Mouse (Mus musculus) CH12.LX (cell line): ENCODE data around the gene Arl6ip4. TPM values are rescaled to one million over a fixed set of nuclear protein-coding genes. Genes with fewer than 3 reads are reported as not detected.

ENCODE experiments used
- DNase-seq: peaks from one replicate; pipeline ENCODE4 v3.0.0-alpha.2; 2013; ENCODE audit errors: extremely low read depth
- H3K27ac ChIP-seq: 2 replicates; pipeline ENCODE4 v1.5.1; 2012; ENCODE audit warnings: low read depth, mild to moderate bottlenecking, control low read depth, moderate library complexity; ENCODE audit not compliant: insufficient read depth
- H3K27me3 ChIP-seq: replicated peaks from 2 replicates; pipeline ENCODE3; 2012; ENCODE audit warnings: inconsistent platforms
- H3K36me3 ChIP-seq, 2 experiments: replicated peaks in 1 of 2; 2 replicates each; pipeline versions ENCODE3 to v1.6.1; 2012; ENCODE audit warnings: inconsistent platforms in 1 of 2, low read length in 1 of 2, mild to moderate bottlenecking in 1 of 2, mixed read lengths in 1 of 2, moderate library complexity in 1 of 2; ENCODE audit not compliant: control insufficient read depth in 1 of 2, insufficient read depth in 1 of 2
- H3K4me1 ChIP-seq, 2 experiments: 2 replicates each; pipeline ENCODE4 v1.6.1; 2012; ENCODE audit warnings: inconsistent platforms in 1 of 2, moderate library complexity in 1 of 2; ENCODE audit not compliant: insufficient read depth in 2 of 2, control insufficient read depth in 1 of 2
- H3K4me2 ChIP-seq: 2 replicates; pipeline ENCODE4 v1.6.1; 2012; ENCODE audit warnings: low read depth, mild to moderate bottlenecking, control low read depth; ENCODE audit not compliant: poor library complexity, insufficient read depth, severe bottlenecking
- H3K4me3 ChIP-seq, 3 experiments: fragments of 150-350 bp in 1 of 3; sonication (generic) in 1 of 3; replicated peaks in 1 of 3; 2 replicates each; pipeline versions ENCODE3 to v1.5.1; 2011 to 2012; ENCODE audit warnings: low read depth in 2 of 3, low read length in 2 of 3, mild to moderate bottlenecking in 2 of 3, moderate library complexity in 2 of 3, control low read depth in 1 of 3, improper control_type of control experiment in 1 of 3, inconsistent platforms in 1 of 3, mixed read lengths in 1 of 3; ENCODE audit not compliant: poor library complexity in 1 of 3
- H3K79me2 ChIP-seq: replicated peaks from 2 replicates; pipeline ENCODE4 v1.6.1; 2012; ENCODE audit warnings: mild to moderate bottlenecking, moderate library complexity; ENCODE audit not compliant: control insufficient read depth, poor library complexity, insufficient read depth, severe bottlenecking; ENCODE audit errors: extremely low read depth
- H3K9ac ChIP-seq: 2 replicates; pipeline ENCODE4 v1.6.1; 2012; ENCODE audit warnings: low read depth, mild to moderate bottlenecking, control low read depth, moderate library complexity; ENCODE audit not compliant: insufficient read depth
- H3K9me3 ChIP-seq: replicated peaks from 2 replicates; pipeline ENCODE3; 2012; ENCODE audit warnings: low read length, inconsistent platforms, mixed read lengths
- BHLHE40 ChIP-seq: IDR thresholded peaks from 2 replicates; pipeline ENCODE4 v1.6.1; 2011; ENCODE audit warnings: mild to moderate bottlenecking, low read depth, low read length, improper control_type of control experiment
- CHD1 ChIP-seq: IDR thresholded peaks from 2 replicates; pipeline ENCODE4 v1.6.1; 2012; ENCODE audit warnings: low read depth, low read length, improper control_type of control experiment, inconsistent platforms
- CTCF ChIP-seq, 2 experiments: IDR thresholded peaks in 1 of 2; conservative IDR thresholded peaks in 1 of 2; 2 replicates each; pipeline ENCODE4 v1.5.1; 2011 to 2012; ENCODE audit warnings: low read depth in 2 of 2, low read length in 2 of 2, improper control_type of control experiment in 1 of 2, inconsistent platforms in 1 of 2, mild to moderate bottlenecking in 1 of 2, moderate library complexity in 1 of 2
- E2F4 ChIP-seq: IDR thresholded peaks from 2 replicates; pipeline ENCODE4 v1.6.1; 2011; ENCODE audit warnings: low read depth, low read length, improper control_type of control experiment; ENCODE audit not compliant: insufficient replicate concordance
- ELF1 ChIP-seq: IDR thresholded peaks from 2 replicates; pipeline ENCODE4 v1.6.1; 2014; ENCODE audit warnings: low read depth, mild to moderate bottlenecking, inconsistent platforms, low read length, improper control_type of control experiment
- EP300 ChIP-seq: IDR thresholded peaks from 2 replicates; pipeline ENCODE4 v1.6.1; 2011; ENCODE audit warnings: low read length, improper control_type of control experiment
- ETS1 ChIP-seq: conservative IDR thresholded peaks from 2 replicates; pipeline ENCODE4 v1.6.1; 2012; ENCODE audit warnings: low read depth, mild to moderate bottlenecking, inconsistent platforms, low read length, improper control_type of control experiment, moderate library complexity
- IRF4 ChIP-seq: IDR thresholded peaks from 2 replicates; pipeline ENCODE4 v1.6.1; 2014; ENCODE audit warnings: low read depth, mild to moderate bottlenecking, inconsistent platforms, low read length, improper control_type of control experiment
- JUND ChIP-seq: conservative IDR thresholded peaks from 2 replicates; pipeline ENCODE4 v1.6.1; 2011; ENCODE audit warnings: low read depth, low read length, improper control_type of control experiment
- MAFK ChIP-seq: IDR thresholded peaks from 2 replicates; pipeline ENCODE4 v1.6.1; 2011; ENCODE audit warnings: low read length, improper control_type of control experiment; ENCODE audit not compliant: insufficient replicate concordance
- MEF2A ChIP-seq: IDR thresholded peaks from 2 replicates; pipeline ENCODE4 v1.6.1; 2014; ENCODE audit warnings: low read depth, mild to moderate bottlenecking, inconsistent platforms, low read length, improper control_type of control experiment, borderline replicate concordance
- MYC ChIP-seq: IDR thresholded peaks from 2 replicates; pipeline ENCODE4 v1.6.1; 2011; ENCODE audit warnings: low read depth, mild to moderate bottlenecking, improper control_type of control experiment, low read length
- NELFE ChIP-seq: IDR thresholded peaks from 2 replicates; pipeline ENCODE4 v1.6.1; 2011; ENCODE audit warnings: low read depth, low read length, improper control_type of control experiment
- NRF1 ChIP-seq: IDR thresholded peaks from 2 replicates; pipeline ENCODE4 v1.6.1; 2014; ENCODE audit warnings: low read depth, mild to moderate bottlenecking, inconsistent platforms, low read length, improper control_type of control experiment, moderate library complexity
- PAX5 ChIP-seq: IDR thresholded peaks from 2 replicates; pipeline ENCODE4 v1.6.1; 2012; ENCODE audit warnings: low read length, inconsistent platforms, mixed read lengths
- POLR2AphosphoS2 ChIP-seq: IDR thresholded peaks from 2 replicates; pipeline ENCODE4 v1.6.1; 2011; ENCODE audit warnings: low read depth, low read length, improper control_type of control experiment
- RAD21 ChIP-seq: IDR thresholded peaks from 2 replicates; pipeline ENCODE4 v1.6.1; 2011; ENCODE audit warnings: low read depth, mild to moderate bottlenecking, low read length, improper control_type of control experiment, moderate library complexity
- RCOR1 ChIP-seq: conservative IDR thresholded peaks from 2 replicates; pipeline ENCODE4 v1.6.1; 2012; ENCODE audit warnings: low read depth, mild to moderate bottlenecking, inconsistent platforms, low read length, improper control_type of control experiment
- SIN3A ChIP-seq: IDR thresholded peaks from 2 replicates; pipeline ENCODE4 v1.6.1; 2012; ENCODE audit warnings: low read length, improper control_type of control experiment, inconsistent platforms
- TBP ChIP-seq: conservative IDR thresholded peaks from 2 replicates; pipeline ENCODE4 v1.6.1; 2011; ENCODE audit warnings: low read depth, low read length, improper control_type of control experiment
- TCF12 ChIP-seq: IDR thresholded peaks from 2 replicates; pipeline ENCODE4 v1.6.1; 2014; ENCODE audit warnings: low read depth, mild to moderate bottlenecking, inconsistent platforms, low read length, improper control_type of control experiment
- UBTF ChIP-seq: IDR thresholded peaks from 2 replicates; pipeline ENCODE4 v1.6.1; 2012; ENCODE audit warnings: low read depth, mild to moderate bottlenecking, inconsistent platforms, low read length, improper control_type of control experiment, moderate library complexity
- USF1 ChIP-seq: IDR thresholded peaks from 2 replicates; pipeline ENCODE4 v1.6.1; 2014; ENCODE audit warnings: low read depth, mild to moderate bottlenecking, inconsistent platforms, low read length, improper control_type of control experiment
- USF2 ChIP-seq: conservative IDR thresholded peaks from 2 replicates; pipeline ENCODE4 v1.6.1; 2011; ENCODE audit warnings: low read depth, low read length, improper control_type of control experiment
- ZC3H11A ChIP-seq: IDR thresholded peaks from 2 replicates; pipeline ENCODE4 v1.6.1; 2012; ENCODE audit warnings: low read depth, mild to moderate bottlenecking, inconsistent platforms, low read length, improper control_type of control experiment
- ZKSCAN1 ChIP-seq: IDR thresholded peaks from 2 replicates; pipeline ENCODE4 v1.6.1; 2012; ENCODE audit warnings: low read depth, inconsistent platforms, low read length, improper control_type of control experiment, borderline replicate concordance
- ZMIZ1 ChIP-seq: IDR thresholded peaks from 2 replicates; pipeline ENCODE4 v1.6.1; 2012; ENCODE audit warnings: low read depth, mild to moderate bottlenecking, inconsistent platforms, low read length, improper control_type of control experiment
- dilution Hi-C: fragments of 300-500 bp; cut with MboI; formaldehyde crosslinking; loops from 2 replicates; pipeline ENCODE4 v1.14.3; 2020; ENCODE audit warnings: low sequenced_read_pairs; ENCODE audit not compliant: extremely low pct_unique_long_range_greater_than_20kb, extremely low pct_ligation_motif_present
- in situ Hi-C: fragments of 300-500 bp; cut with MboI; formaldehyde crosslinking; loops from 3 replicates; pipeline ENCODE4 v1.14.3; 2019; ENCODE audit warnings: low sequenced_read_pairs, low pct_ligation_motif_present, low pct_unique_long_range_greater_than_20kb, mixed read lengths
- polyA plus RNA-seq: library from polyadenylated mRNA; unstranded; fragments of >175 nt; gene quantifications from 2 replicates; pipeline ENCODE4 v1.2.1, GENCODE M21; 2012; ENCODE audit warnings: low read depth; ENCODE audit not compliant: insufficient read length
- total RNA-seq, 2 experiments: library from RNA; depleted of rRNA; stranded (reverse); fragments of 300-350 nt in 1 of 2; fragments of >200 nt in 1 of 2; gene quantifications; 2 replicates each; pipeline ENCODE4 v1.2.3; 2012 to 2014

The Arl6ip4 gene
- total and polyA plus RNA-seq, 3 experiments = 37.2 to 130 (median 63.2) TPM

DNA sequence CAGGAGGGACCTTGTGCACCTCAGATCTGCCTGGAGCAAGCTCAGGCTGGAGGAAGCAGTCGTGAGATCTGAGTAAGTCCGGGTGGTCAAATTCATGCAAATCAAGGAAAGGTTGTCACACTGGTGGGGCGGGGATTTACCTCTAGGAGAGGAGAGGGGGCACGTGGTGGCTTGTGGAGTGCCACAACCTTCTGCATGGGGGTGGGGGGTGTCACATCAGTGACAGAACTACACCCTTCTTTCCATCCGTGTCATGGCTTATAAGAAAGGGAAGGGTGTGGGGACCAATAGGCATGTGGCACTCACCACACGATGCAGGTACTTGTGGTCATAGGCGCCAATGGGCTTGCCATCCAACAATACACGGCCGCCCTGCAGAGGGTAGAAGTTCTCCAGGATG is 40.2 kb upstream of the Arl6ip4 start:
- H3K9ac ChIP-seq = no peak overlapping the region
- peaks cover 12 to 32% of the 10 kb centered on the region in 2 experiments for H3K4me1 ChIP-seq
- no peaks in the 10 kb centered on the region for H3K79me2 ChIP-seq
- in situ Hi-C loops = no loop called here
- no peak overlapping the region for H3K27ac ChIP-seq
- no peaks in the 10 kb centered on the region for H3K27me3 ChIP-seq
- H3K4me2 ChIP-seq = no peak overlapping the region
- no peak overlapping the region for H3K4me3 ChIP-seq
- dilution Hi-C loops = no loop called here
- peaks cover 0 to 3% of the 10 kb centered on the region in 2 experiments for H3K36me3 ChIP-seq
- TF ChIP-seq BHLHE40 (peak; percentile 52), POLR2AphosphoS2 (no peak), IRF4 (no peak), CHD1 (no peak), MAFK (no peak), EP300 (no peak), NRF1 (no peak), TCF12 (no peak), ZC3H11A (no peak), SIN3A (no peak), ETS1 (0 out of 2 replicates have a peak, but pooled peaks have one; percentile 15), RAD21 (no peak), TBP (no peak), MYC (no peak), USF1 (peak; percentile 22; the same call in 1 of the 2 replicates), MEF2A (no peak), CTCF (conservative IDR thresholded peaks at IDR 0.05 in 1 of 2, IDR thresholded peaks at IDR 0.05 in 1 of 2; ENCODE audit: low read depth in 2 of 2, low read length in 2 of 2) (no peak)
- TF ChIP-seq, all 38 proteins: peak for 3
- H3K9me3 ChIP-seq = no peaks in the 10 kb centered on the region
- DNase-seq = peak; percentile 65

DNA sequence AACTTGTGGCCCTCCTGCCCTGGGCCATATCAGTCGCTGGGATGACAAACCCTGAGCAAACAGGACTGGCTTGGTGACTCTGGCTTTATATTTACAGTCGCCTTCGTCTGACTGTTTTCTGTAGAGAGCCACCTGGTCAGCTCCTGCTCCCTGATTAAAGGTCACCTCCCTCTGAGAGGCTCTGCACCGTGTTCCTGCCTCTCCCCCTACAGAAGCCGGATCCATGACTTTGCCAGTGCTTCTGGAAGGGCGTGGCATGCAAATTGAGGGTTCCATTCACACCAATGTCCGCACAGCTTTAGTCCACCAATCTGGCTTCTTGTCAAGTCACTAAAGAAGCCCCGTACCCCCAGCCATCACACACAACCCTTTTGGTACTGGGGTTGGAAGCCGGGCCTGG is 39.3 kb upstream of the Arl6ip4 start:
- peaks cover 0 to 4% of the 10 kb centered on the region in 2 experiments for H3K36me3 ChIP-seq

More for the DNA sequence above, 39.3 kb upstream of the Arl6ip4 start:
- Histone ChIP-seq H3K9me3 (no peaks in the 10 kb centered on the region), H3K4me1 (peaks cover 12 to 36% of the 10 kb centered on the region in 2 experiments), H3K4me3 (no peak overlapping the region), H3K79me2 (no peaks in the 10 kb centered on the region), H3K27ac (no peak overlapping the region), H3K9ac (no peak overlapping the region), H3K27me3 (no peaks in the 10 kb centered on the region), H3K4me2 (no peak overlapping the region)
- dilution Hi-C loops = no loop called here
- in situ Hi-C loops = no loop called here
- no peak for TF ChIP-seq ZMIZ1
- TF ChIP-seq E2F4 = no peak
- no peak for TF ChIP-seq NELFE
- TF ChIP-seq MYC = no peak
- TF ChIP-seq ZKSCAN1 = no peak
- no peak for TF ChIP-seq ELF1
- TF ChIP-seq UBTF = no peak
- TF ChIP-seq CHD1 = no peak
- TF ChIP-seq RAD21 = no peak
- TF ChIP-seq IRF4 = no peak
- TF ChIP-seq PAX5 = no peak
- TF ChIP-seq CTCF (conservative IDR thresholded peaks at IDR 0.05 in 1 of 2, IDR thresholded peaks at IDR 0.05 in 1 of 2; ENCODE audit: low read depth in 2 of 2, low read length in 2 of 2) = no peak
- TF ChIP-seq USF2 = no peak
- no peak for TF ChIP-seq BHLHE40
- no peak for TF ChIP-seq JUND
- TF ChIP-seq ETS1 = no peak
- no peak for TF ChIP-seq TCF12
- no peak for TF ChIP-seq RCOR1
- no peak for DNase-seq
